Mouse (Mus musculus) embryonic facial prominence, embryonic 14.5 days (tissue): Measurements from ENCODE around the gene Syna. TPM values are rescaled to one million over a fixed set of nuclear protein-coding genes. Genes with fewer than 3 reads are reported as not detected.
A peak's percentile ranks its signal among the peaks of the same experiment; 100 is the strongest.

Source experiments
- ATAC-seq: fragments of 200-750 bp; cut with Nextera tagmentation; 2 replicates; pipeline ENCODE4 v1.8.0; 2017; ENCODE audit warnings: low read depth, moderate number of reproducible peaks, moderate TSS enrichment
- DNase-seq: peaks from one replicate; pipeline ENCODE4 v3.0.0-alpha.2; 2015; ENCODE audit warnings: low spot score
- H3K27ac ChIP-seq: fragments of 300-500 bp; sonication (generic); replicated peaks from 2 replicates; pipeline ENCODE4 v1.5.1; 2014; ENCODE audit warnings: low read depth, mild to moderate bottlenecking, low read length, moderate library complexity
- H3K27me3 ChIP-seq: fragments of 300-500 bp; sonication (generic); replicated peaks from 2 replicates; pipeline ENCODE4 v1.6.1; 2014; ENCODE audit warnings: low read length; ENCODE audit not compliant: control insufficient read depth, insufficient read depth
- H3K36me3 ChIP-seq: fragments of 300-500 bp; sonication (generic); 2 replicates; pipeline ENCODE4 v1.6.1; 2014; ENCODE audit warnings: low read length, mixed read lengths; ENCODE audit not compliant: control insufficient read depth, insufficient read depth
- H3K4me1 ChIP-seq: fragments of 300-500 bp; sonication (generic); 2 replicates; pipeline ENCODE4 v1.6.1; 2014; ENCODE audit warnings: antibody characterized with exemption, low read length; ENCODE audit not compliant: control insufficient read depth, insufficient read depth
- H3K4me2 ChIP-seq: fragments of 300-500 bp; sonication (generic); 2 replicates; pipeline ENCODE4 v1.6.1; 2014; ENCODE audit warnings: low read depth, mild to moderate bottlenecking, low read length, moderate library complexity, mixed read lengths
- H3K4me3 ChIP-seq: fragments of 300-500 bp; sonication (generic); 2 replicates; pipeline ENCODE4 v1.5.1; 2014; ENCODE audit warnings: low read depth, mild to moderate bottlenecking, low read length
- H3K9ac ChIP-seq: fragments of 300-500 bp; sonication (generic); 2 replicates; pipeline ENCODE4 v1.6.1; 2014; ENCODE audit warnings: low read depth, mild to moderate bottlenecking, low read length, moderate library complexity, mixed read lengths
- H3K9me3 ChIP-seq: fragments of 300-500 bp; sonication (generic); 2 replicates; pipeline ENCODE4 v1.6.1; 2016; ENCODE audit warnings: low read length; ENCODE audit not compliant: control insufficient read depth
- WGBS: fragments of 180-500 bp; shearing (Covaris S2); extraction: QIAGEN DNeasy Blood & Tissue Kit; methylation state at CpG from one replicate; pipeline ENCODE4 v1.1.7; 2014; 5-methylcytosine and 5-hydroxymethylcytosine counted together
- polyA plus RNA-seq: library from polyadenylated mRNA; unstranded; fragments of >200 nt; fragmentation: Nextera tagmentation; extraction: Ambion mirVana; gene quantifications from 2 replicates; pipeline ENCODE4 v1.2.1, GENCODE M21; 2014

The Syna gene
- polyA plus RNA-seq, 1 experiment from 2014 or later: 0.24 TPM

GRCm38 (mm10) chr5:134530830-134531229, 29.1 kb downstream of the Syna start:
- Histone ChIP-seq H3K36me3 (peaks cover 46% of the 10 kb centered on the region), H3K4me3 (no peak overlapping the region), H3K9me3 (no peaks in the 10 kb centered on the region), H3K27me3 (no peaks in the 10 kb centered on the region), H3K9ac (no peak overlapping the region), H3K4me2 (no peak overlapping the region), H3K4me1 (peaks cover 4% of the 10 kb centered on the region; the same call in 1 of the 2 replicates), H3K27ac (no peak overlapping the region)
- no peak for DNase-seq
- ATAC-seq: no peak
- 67% methylated on average over 7 of the region's 7 CpGs for WGBS

DNA sequence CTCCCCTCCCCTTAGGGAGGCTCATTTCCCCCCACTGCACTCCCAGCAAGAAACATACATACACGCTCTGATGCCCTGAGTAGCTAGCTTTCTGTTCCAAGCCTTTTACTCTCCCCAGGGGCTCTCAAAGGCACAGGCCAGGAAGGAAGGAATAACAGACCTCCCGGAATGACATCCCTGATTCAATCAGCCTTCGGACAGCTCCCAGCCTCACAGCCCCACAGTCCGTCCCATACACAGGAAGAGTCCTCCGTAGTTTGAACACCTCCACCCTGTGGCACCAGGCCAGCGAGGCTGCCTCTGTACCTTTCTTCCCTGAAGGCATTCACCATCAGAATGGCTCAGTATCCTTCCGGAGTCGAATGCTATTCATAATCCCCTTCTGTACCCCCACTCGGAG, 31.5 kb downstream of the Syna start:
- H3K9ac ChIP-seq: no peak overlapping the region
- no peaks in the 10 kb centered on the region for H3K27me3 ChIP-seq
- H3K4me3 ChIP-seq: no peak overlapping the region
- H3K27ac ChIP-seq: no peak overlapping the region
- H3K4me2 ChIP-seq: no peak overlapping the region
- no peaks in the 10 kb centered on the region for H3K9me3 ChIP-seq
- DNase-seq (no peak), ATAC-seq (no peak)
- H3K36me3 ChIP-seq: peaks cover 26% of the 10 kb centered on the region
- 29% methylated on average over 9 of the region's 9 CpGs for WGBS
- peaks cover 4% of the 10 kb centered on the region; the same call in 1 of the 2 replicates for H3K4me1 ChIP-seq

DNA sequence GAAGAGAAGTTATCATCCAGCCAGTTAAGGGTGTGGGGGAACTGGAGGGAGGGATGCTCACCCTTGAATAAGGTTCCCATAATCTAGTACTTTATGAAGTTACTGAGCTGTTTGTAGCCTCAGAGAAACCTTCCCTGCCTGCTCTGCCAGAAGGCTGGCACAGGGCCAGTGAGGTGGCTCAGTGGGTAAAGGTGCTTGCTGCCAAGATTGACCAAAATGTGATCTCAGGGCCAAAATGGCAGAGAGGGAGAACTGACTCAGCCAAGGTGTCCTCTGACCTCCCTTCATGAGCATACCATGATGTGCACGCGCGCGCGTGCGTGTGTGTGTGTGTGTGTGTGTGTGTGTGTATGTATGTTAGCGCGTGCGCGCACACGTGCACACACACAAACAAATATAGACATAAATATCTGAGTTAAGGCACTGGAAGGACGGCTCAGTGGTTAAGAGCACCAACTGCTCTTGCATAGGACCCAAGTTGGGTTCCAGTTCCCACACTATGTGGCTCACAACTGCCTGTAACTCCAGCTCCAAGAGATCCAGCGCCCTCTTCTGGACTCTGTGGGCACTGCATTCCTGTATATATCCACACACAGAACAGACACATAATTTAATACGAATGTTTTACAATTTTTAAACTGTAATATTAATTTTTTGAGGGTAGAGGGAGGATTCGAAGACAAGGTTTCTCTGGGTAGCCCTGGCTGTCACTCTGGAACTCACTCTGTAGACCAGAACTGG, 33.8 kb downstream of the Syna start:
- Histone ChIP-seq H3K9ac (no peak overlapping the region), H3K4me1 (peaks cover 4% of the 10 kb centered on the region; the same call in 1 of the 2 replicates), H3K27ac (no peak overlapping the region), H3K27me3 (no peaks in the 10 kb centered on the region), H3K4me3 (no peak overlapping the region), H3K36me3 (peaks cover 35% of the 10 kb centered on the region), H3K9me3 (no peaks in the 10 kb centered on the region), H3K4me2 (no peak overlapping the region)
- 94% methylated on average over 15 of the region's 15 CpGs for WGBS
- ATAC-seq (no peak), DNase-seq (no peak)

DNA sequence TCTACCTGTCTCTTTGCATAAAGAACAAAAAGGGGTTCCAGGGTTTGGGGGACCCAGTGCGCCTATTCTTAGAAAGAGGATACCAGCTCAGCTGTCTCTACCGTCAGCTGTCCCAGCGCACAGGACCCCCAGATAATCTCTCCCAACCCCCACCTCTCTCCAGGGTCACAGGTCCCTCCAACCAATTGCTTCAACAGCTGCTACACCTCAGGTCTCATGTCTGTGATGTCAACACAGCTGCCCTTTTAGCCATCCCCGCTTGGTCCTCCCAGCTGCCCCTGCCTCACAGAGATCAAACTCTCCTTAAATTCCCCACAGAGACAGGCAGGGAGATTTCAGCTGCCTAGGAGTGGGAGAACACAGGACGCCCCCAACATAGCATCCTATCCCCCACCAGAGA, 36.2 kb downstream of the Syna start:
- Histone ChIP-seq H3K36me3 (peaks cover 49% of the 10 kb centered on the region), H3K4me2 (no peak overlapping the region), H3K27me3 (no peaks in the 10 kb centered on the region), H3K9ac (no peak overlapping the region), H3K4me3 (no peak overlapping the region), H3K9me3 (no peaks in the 10 kb centered on the region), H3K4me1 (peaks cover 2% of the 10 kb centered on the region; the same call in 1 of the 2 replicates), H3K27ac (no peak overlapping the region)
- ATAC-seq (peak; percentile 58; the same call in 1 of the 2 replicates), DNase-seq (no peak)
- WGBS: 75% methylated on average over 5 of the region's 5 CpGs

GRCm38 (mm10) chr5:134522524-134522923, 37.4 kb downstream of the Syna start:
- Histone ChIP-seq H3K4me3 (no peak overlapping the region), H3K27ac (no peak overlapping the region), H3K27me3 (no peaks in the 10 kb centered on the region), H3K36me3 (peaks cover 58% of the 10 kb centered on the region), H3K9me3 (no peaks in the 10 kb centered on the region), H3K4me2 (no peak overlapping the region), H3K4me1 (no peaks in the 10 kb centered on the region), H3K9ac (no peak overlapping the region)
- ATAC-seq (no peak), DNase-seq (no peak)
- WGBS: 94% methylated on average over 25 of the region's 26 CpGs

DNA sequence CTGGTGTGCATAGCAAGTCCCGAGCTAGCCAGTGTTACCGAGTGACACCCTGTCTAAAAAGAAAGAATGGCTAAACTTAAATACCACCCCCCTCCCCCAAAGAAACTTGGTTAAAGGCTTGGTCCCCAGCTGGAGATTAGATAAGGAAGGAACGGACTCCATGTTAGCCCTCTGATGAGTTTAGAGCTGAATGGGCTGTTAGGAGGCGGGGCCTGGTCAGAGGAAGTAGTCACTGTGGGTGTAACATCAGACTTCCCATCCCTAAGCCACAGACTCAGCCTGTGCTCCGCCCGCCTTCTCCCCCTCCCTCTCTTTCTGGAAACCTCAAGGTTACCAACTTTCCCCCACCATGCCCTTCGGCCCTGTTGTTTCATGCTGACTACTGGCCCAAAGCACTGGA, 38.2 kb downstream of the Syna start:
- Histone ChIP-seq H3K4me1 (no peaks in the 10 kb centered on the region), H3K9ac (no peak overlapping the region), H3K36me3 (peaks cover 62% of the 10 kb centered on the region), H3K4me2 (no peak overlapping the region), H3K27ac (no peak overlapping the region), H3K9me3 (0 out of 2 replicates have a peak, but pooled peaks cover under 1% of the 10 kb centered on the region), H3K4me3 (no peak overlapping the region), H3K27me3 (no peaks in the 10 kb centered on the region)
- 91% methylated on average over 7 of the region's 7 CpGs for WGBS
- DNase-seq (no peak), ATAC-seq (no peak)

DNA sequence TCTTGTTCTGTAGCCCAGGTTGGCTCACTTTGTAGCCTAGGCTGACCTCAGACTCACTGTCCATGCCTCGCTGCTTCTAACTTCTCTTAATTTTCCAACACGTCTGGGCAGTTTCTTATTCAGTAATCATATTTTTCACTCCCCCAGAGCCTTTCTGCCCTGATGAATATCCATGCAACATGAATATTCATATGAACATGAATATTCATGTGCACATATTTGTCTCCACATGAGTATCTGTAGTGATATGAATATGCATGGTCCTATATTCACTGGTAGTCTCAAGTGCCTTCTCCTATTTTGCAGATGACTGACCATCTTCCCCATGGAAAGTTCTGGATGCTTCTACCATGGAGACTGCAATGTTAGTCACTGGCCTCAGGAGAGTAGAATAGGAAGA, 38.8 kb downstream of the Syna start:
- H3K9ac ChIP-seq: no peak overlapping the region
- no peaks in the 10 kb centered on the region for H3K4me1 ChIP-seq
- H3K4me2 ChIP-seq: no peak overlapping the region
- H3K36me3 ChIP-seq: peaks cover 63% of the 10 kb centered on the region
- ATAC-seq (no peak), DNase-seq (no peak)
- 0 out of 2 replicates have a peak, but pooled peaks cover 5% of the 10 kb centered on the region for H3K9me3 ChIP-seq
- H3K4me3 ChIP-seq: no peak overlapping the region
- WGBS: 92% methylated on average over 2 of the region's 2 CpGs
- H3K27me3 ChIP-seq: no peaks in the 10 kb centered on the region
- no peak overlapping the region for H3K27ac ChIP-seq

DNA sequence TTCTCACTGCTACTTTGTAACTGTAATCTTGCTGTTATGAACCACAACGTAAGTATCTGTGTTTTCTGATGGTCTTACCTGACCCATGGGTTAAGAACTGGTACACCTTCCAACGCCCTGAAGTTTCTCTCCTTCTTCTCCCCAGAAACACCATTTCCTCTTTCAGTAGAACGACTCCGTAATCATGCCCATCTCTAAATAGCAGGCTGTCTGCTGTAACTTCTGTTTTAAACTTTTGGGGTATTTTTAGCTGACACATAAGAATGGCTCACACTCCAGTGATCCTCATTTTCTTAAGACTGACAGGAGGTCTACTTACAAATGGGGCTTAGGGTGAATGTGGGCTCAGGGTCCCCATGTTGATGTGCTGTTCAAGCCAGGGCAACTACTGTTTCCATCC, 39.9 kb downstream of the Syna start:
- H3K4me1 ChIP-seq: no peaks in the 10 kb centered on the region
- 0 out of 2 replicates have a peak, but pooled peaks cover 5% of the 10 kb centered on the region for H3K9me3 ChIP-seq
- DNase-seq (no peak), ATAC-seq (no peak)
- H3K27ac ChIP-seq: no peak overlapping the region
- H3K36me3 ChIP-seq: peaks cover 70% of the 10 kb centered on the region
- H3K4me3 ChIP-seq: no peak overlapping the region
- no peak overlapping the region for H3K9ac ChIP-seq
- no peak overlapping the region for H3K4me2 ChIP-seq
- no peaks in the 10 kb centered on the region for H3K27me3 ChIP-seq
- WGBS: 92% methylated on average over 4 of the region's 4 CpGs

- H3K4me3 ChIP-seq: no peak overlapping the region
- 90% methylated on average over 5 of the region's 5 CpGs for WGBS
- 0 out of 2 replicates have a peak, but pooled peaks cover 5% of the 10 kb centered on the region for H3K9me3 ChIP-seq
- H3K4me2 ChIP-seq: no peak overlapping the region
- no peak for ATAC-seq
- peaks cover 77% of the 10 kb centered on the region for H3K36me3 ChIP-seq
- H3K4me1 ChIP-seq: no peaks in the 10 kb centered on the region
- no peak overlapping the region for H3K27ac ChIP-seq
- DNase-seq: no peak
- H3K27me3 ChIP-seq: no peaks in the 10 kb centered on the region
- no peak overlapping the region for H3K9ac ChIP-seq
Measured at GRCm38 (mm10) chr5:134519471-134519870, 40.5 kb downstream of the Syna start.
